Mouse (Mus musculus) granulocyte monocyte progenitor cell, adult 5-6 weeks (primary cell): Measurements from ENCODE around the gene Pomgnt2. TPM values are rescaled to one million over a fixed set of nuclear protein-coding genes. Genes with fewer than 3 reads are reported as not detected.

Experiments used
- total RNA-seq, 2 experiments: library from RNA; stranded (forward) in 1 of 2; stranded (reverse) in 1 of 2; fragments of 200-712, 200-1000 nt in 1 of 2; fragments of >200 nt in 1 of 2; fragmentation: Nextera tagmentation in 1 of 2; gene quantifications; 2 replicates each; pipeline ENCODE4 v1.2.3; 2014 to 2017

Pomgnt2 gene
- total RNA-seq, 2 experiments from 2014 or later, result 6.3 to 7.0 TPM

Other genes starting within 250 kb of the Pomgnt2 start
- 0.98 TPM in 1 of 2 replicates, not detected in the other for gene Zfp651, start 237.8 kb downstream of the Pomgnt2 start, total RNA-seq (2014; fragmentation: Nextera tagmentation)
- 0.39 TPM in 1 of 2 replicates, not detected in the other for gene Zfp651, start 237.8 kb downstream of the Pomgnt2 start, total RNA-seq (2017)
- 0.41 TPM in 1 of 2 replicates, not detected in the other for gene Klhl40, start 219.5 kb downstream of the Pomgnt2 start, total RNA-seq (2014; fragmentation: Nextera tagmentation)
- gene Klhl40, start 219.5 kb downstream of the Pomgnt2 start, total RNA-seq (2017), result not detected in 2 replicates
- gene Hhatl, start 204.6 kb downstream of the Pomgnt2 start, total RNA-seq (2014; fragmentation: Nextera tagmentation), result not detected in 2 replicates
- not detected in 2 replicates for gene Hhatl, start 204.6 kb downstream of the Pomgnt2 start, total RNA-seq (2017)
- not detected in 2 replicates for gene Ccdc13, start 157.6 kb downstream of the Pomgnt2 start, total RNA-seq (2014; fragmentation: Nextera tagmentation)
- not detected in 2 replicates for gene Ccdc13, start 157.6 kb downstream of the Pomgnt2 start, total RNA-seq (2017)
- 106 and 125 TPM in 2 replicates for gene Higd1a, start 138.7 kb downstream of the Pomgnt2 start, total RNA-seq (2014; fragmentation: Nextera tagmentation)
- 12.9 and 16.8 TPM in 2 replicates for gene Higd1a, start 138.7 kb downstream of the Pomgnt2 start, total RNA-seq (2017)
- gene Ackr2, start 98.8 kb downstream of the Pomgnt2 start, total RNA-seq (2014; fragmentation: Nextera tagmentation), result not detected in 2 replicates
- not detected in 2 replicates for gene Ackr2, start 98.8 kb downstream of the Pomgnt2 start, total RNA-seq (2017)
- gene Cyp8b1, start 80.8 kb downstream of the Pomgnt2 start, total RNA-seq (2014; fragmentation: Nextera tagmentation), result not detected in 2 replicates
- gene Cyp8b1, start 80.8 kb downstream of the Pomgnt2 start, total RNA-seq (2017), result not detected in 2 replicates
- 0.17 TPM in 1 of 2 replicates, not detected in the other for gene Fam198a, start 46.1 kb downstream of the Pomgnt2 start, total RNA-seq (2014; fragmentation: Nextera tagmentation)
- 0.17 TPM in 1 of 2 replicates, not detected in the other for gene Fam198a, start 46.1 kb downstream of the Pomgnt2 start, total RNA-seq (2017)
- gene Snrk, start 120.2 kb upstream of the Pomgnt2 start, total RNA-seq (2014; fragmentation: Nextera tagmentation), result 15.4 and 17.8 TPM in 2 replicates
- gene Snrk, start 120.2 kb upstream of the Pomgnt2 start, total RNA-seq (2017), result 19.8 and 25.9 TPM in 2 replicates